Mouse (Mus musculus): ENCODE results near the gene Cct2. TPM values are rescaled to one million over a fixed set of nuclear protein-coding genes. Genes with fewer than 3 reads are reported as not detected.

Gene Cct2
- polyA plus RNA-seq, 2 experiments from 2014 or later, result 244 to 245 TPM

Other genes starting within 250 kb of the Cct2 start
- not detected for gene Myrfl, start 166.9 kb downstream of the Cct2 start, polyA plus RNA-seq (2017; shearing (Covaris generic))
- gene Rab3ip, start 113.0 kb downstream of the Cct2 start, polyA plus RNA-seq (2017; shearing (Covaris generic)), result 10 to 100 TPM; 12.1 to 15.4 TPM
- not detected for gene Gm10271, start 91.2 kb downstream of the Cct2 start, polyA plus RNA-seq (2017; shearing (Covaris generic))
- not detected for gene Best3, start 77.5 kb downstream of the Cct2 start, polyA plus RNA-seq (2017; shearing (Covaris generic))
- gene Lrrc10, start 18.5 kb downstream of the Cct2 start, polyA plus RNA-seq (2017; shearing (Covaris generic)), result not detected
- gene Frs2, start 84.7 kb upstream of the Cct2 start, polyA plus RNA-seq (2017; shearing (Covaris generic)), result 10 to 100 TPM in 1 of 2 experiments, 1 to 10 TPM in 1; 9.9 to 10.1 TPM
- gene Yeats4, start 160.7 kb upstream of the Cct2 start, polyA plus RNA-seq (2017; shearing (Covaris generic)), result 10 to 100 TPM; 27.8 to 31.0 TPM
- gene 9530003J23Rik, start 174.9 kb upstream of the Cct2 start, polyA plus RNA-seq (2017; shearing (Covaris generic)), result under 1 TPM in 1 of 2 experiments, not detected in 1; 0.38 TPM
- 10 to 100 TPM in 1 of 2 experiments, under 1 TPM in 1; 0.81 to 22.5 TPM for gene Lyz2, start 218.5 kb upstream of the Cct2 start, polyA plus RNA-seq (2017; shearing (Covaris generic))
- 1 to 10 TPM in 1 of 2 experiments, under 1 TPM in 1; 0.46 to 1.8 TPM for gene Lyz1, start 229.1 kb upstream of the Cct2 start, polyA plus RNA-seq (2017; shearing (Covaris generic))